Mouse (Mus musculus) B cell, adult (primary cell): ENCODE data around the gene Tpp1. TPM values are rescaled to one million over a fixed set of nuclear protein-coding genes. Genes with fewer than 3 reads are reported as not detected.

Experiments
- total RNA-seq: library from RNA; stranded (reverse); gene quantifications from 4 replicates; pipeline ENCODE4 v1.2.4, GENCODE M21; 2023; ENCODE audit not compliant: inconsistent age

Tpp1 gene
- 73.2 to 75.2 TPM (median 74.8 TPM) in 4 replicates for total RNA-seq

DNA sequence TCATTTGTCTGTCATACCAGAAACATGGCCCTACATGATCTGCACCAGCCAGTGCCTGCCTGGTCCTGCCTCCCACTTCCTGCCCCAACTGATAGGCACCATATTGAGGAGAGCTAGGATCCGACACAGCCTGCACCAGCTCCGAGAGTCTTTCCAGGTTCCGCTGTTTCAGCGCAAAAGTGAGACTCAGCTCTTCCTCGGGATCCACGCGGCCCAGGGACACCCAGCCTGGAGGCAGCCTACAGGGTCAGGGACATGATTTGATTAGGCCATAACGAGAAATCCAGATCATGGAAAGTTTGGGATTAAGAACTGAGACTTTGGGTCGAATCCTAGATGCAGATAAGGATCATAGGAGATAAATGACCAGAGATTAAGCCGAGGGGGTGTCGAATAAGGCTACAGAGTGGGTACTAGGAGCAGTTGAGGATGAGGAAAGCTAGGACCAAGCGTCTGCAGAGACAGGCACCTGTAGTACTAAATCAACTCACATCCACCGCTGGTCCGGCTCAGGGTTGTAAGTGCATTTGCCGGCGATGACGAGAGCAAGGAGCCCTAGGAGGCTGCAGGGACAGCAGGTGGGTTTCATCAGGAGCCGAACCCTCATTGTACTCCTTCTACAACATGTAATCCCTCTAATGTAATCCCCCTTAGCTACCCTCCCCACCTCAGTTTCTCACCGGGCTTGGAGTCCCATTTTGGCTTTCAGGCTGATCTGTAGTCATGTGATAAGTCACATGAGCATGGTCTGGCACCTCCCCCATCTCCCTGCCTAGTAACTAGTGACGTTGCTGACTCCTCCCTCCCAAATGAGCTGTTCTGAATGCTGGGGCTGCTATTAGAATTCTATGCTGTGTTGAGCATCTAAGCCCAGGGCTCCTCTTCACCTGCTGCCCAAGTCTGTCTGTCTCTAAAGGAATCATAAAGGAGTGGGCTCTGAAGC, at the start of gene Tpp1:
Gene Tpp1 (minus strand): TSS at position 745 of the 943 bp plus-strand sequence.

DNA sequence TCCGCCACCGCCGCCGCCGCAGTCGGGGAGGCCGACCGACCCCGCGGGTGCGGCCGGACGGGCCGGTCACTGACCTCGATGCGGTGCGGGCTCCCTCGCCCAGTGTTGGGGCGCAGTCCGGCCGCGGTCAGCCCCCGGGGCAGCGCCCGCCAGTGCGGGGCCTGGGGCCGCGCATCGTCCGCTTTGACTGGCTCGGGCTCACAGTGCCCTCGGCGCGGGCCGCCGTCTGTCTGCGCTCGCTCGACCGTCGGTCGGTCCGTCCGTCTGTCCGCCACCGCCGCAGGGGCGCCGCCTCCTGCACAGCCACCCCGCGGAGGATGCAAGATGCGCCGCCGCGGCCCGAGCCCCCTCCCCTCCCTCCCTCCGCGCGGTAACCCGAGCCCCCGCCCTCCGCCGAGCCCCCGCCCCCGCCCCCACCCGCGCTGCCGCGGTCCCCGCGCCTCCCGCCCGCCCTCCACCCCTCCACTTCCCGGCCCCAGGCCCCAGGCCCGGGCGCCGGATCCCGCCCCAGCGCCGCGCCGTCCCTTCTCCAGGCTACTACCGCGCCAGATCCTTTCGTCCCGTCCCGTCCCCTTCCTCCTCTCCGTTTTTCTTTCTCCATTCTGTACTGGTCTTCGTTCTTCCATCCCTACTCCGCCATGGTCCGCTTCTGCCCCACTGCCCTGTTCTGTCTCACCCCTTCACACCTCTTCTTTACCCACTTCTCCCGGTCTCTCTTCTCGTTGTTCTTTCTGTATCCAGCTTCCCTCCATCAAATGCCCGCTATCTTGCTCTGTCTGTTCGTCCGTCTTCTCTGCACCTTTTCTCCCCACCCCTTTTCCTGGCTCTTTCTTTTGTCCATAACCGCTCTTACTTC, 35.5 kb upstream of the Tpp1 start, which contains the start of gene Dchs1:
Gene Dchs1 (minus strand): TSS at position 370 of the 856 bp plus-strand sequence.

DNA sequence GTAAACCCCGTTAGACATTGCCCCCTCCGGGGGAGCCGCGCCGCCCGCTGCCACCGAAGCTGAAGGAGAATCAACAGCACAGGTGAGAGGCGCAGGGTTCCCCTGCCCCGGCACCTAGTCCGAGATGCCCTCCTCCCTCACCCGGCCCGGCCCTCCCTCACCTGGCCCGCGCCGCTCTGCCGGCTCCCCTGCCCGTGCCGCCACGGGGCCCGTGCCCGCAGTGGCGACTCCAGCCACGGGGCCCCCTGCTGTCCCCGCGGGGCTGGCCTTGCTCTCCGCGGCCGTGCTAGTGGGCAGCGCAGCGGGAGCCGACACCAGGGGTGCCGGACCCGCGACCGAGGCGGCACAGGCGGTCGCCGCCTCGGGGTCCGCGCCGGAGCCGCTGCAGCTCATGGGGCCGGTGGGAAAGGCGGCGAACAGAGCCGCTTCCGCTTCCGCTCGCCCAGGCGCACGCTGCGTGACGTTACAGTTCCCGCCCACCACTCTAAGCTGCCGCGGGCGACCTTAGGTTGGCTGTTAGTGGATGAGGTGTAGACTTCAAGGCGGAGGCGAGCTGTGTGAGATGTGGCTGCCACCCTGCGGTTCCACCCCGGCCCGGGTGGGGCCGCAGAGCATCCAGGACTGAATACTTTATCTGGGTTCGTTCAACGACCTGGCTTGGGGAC, 8.0 kb downstream of the Tpp1 start, which contains the start of gene Taf10:
Gene Taf10 (minus strand): TSS at position 436 of the 665 bp plus-strand sequence.

DNA sequence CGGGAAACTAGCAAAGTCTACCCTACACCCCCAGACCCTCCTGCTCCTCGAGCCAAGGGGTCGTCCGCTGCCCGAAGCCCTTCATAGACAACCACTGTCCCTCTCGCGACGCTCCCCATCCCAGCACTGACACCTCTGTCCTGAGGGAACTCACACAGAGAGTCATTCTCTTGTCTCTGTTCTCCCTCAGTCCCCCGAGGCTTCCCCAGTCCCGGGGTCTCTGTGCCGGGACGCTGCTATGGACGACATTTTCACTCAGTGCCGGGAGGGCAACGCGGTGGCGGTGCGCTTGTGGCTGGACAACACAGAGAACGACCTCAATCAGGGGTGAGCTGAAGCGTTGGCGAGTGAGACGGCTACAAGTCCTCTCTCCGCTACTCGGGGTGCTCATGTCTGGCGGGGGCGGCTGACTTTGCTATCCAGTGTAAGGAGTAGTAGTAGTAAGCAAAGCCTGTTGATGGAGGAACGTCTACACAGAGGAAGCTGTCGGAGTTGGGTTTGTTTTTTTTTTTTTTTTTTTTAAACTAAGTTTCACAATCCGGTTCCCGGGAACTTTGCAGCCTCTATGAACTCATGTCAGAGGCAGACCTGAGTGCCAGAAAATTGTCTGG, 15.0 kb downstream of the Tpp1 start, which contains the start of gene Rrp8:
Gene Rrp8 (minus strand): TSS at position 475 of the 611 bp plus-strand sequence.

DNA sequence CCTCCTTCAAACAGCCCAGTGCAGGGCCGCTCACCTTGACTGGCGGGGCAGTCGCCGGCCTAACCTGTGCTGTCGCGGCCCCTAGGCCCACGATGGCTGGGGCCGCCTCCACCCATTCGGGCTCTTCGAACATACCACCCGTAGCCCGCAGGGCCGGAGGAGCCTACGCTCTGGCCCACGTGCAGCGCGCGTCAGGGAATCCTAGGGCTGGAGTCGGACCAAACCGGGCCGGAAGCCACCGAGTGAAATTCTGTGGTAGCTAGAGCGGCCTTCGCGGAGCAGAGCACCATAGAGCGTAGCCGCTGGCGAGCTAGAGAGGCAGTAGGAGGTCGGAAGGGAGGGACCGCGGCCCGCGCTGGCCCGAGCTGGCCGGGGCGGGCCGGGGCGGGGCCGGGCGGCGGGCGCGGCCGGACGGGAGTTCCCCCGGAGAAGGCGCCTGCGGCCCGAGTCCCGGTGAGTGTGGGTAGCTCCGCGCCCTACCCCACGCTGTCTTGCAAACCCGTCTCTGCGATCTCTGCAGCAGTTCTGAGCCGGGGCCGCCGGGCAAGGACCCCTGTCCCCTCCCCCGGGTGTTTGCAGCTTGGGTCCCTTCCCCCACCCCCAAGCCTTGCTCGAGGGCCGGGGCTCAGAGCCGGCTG, 15.7 kb downstream of the Tpp1 start, which contains the start of gene Ilk:
Gene Ilk (plus strand): TSS at position 329 of the 638 bp plus-strand sequence.

Other genes starting within 250 kb of the Tpp1 start
- gene Smpd1, start 197.9 kb downstream of the Tpp1 start, total RNA-seq: 20.7 to 26.4 TPM (median 22.0 TPM) in 4 replicates
- gene Apbb1, start 170.6 kb downstream of the Tpp1 start, total RNA-seq: 2.5 to 4.7 TPM (median 2.9 TPM) in 4 replicates
- gene Hpx, start 152.1 kb downstream of the Tpp1 start, total RNA-seq: 0.45 TPM in 1 of 4 replicates, not detected in the others
- gene Trim3, start 118.7 kb downstream of the Tpp1 start, total RNA-seq: 27.5 to 34.8 TPM (median 29.2 TPM) in 4 replicates
- 51.6 to 73.3 TPM (median 63.1 TPM) in 4 replicates for gene Timm10b, start 112.2 kb downstream of the Tpp1 start, total RNA-seq
- 37.3 to 51.9 TPM (median 41.4 TPM) in 4 replicates for gene Arfip2, start 111.8 kb downstream of the Tpp1 start, total RNA-seq
- gene Gm45799, start 111.7 kb downstream of the Tpp1 start, total RNA-seq: 13.5 to 24.2 TPM (median 18.6 TPM) in 4 replicates
- gene Dnhd1, start 101.4 kb downstream of the Tpp1 start, total RNA-seq: 2.9 to 11.5 TPM (median 9.5 TPM) in 4 replicates
- 72.8 to 88.4 TPM (median 77.2 TPM) in 4 replicates for gene Ilk, start 15.6 kb downstream of the Tpp1 start, total RNA-seq
- 22.9 to 29.9 TPM (median 23.8 TPM) in 4 replicates for gene Rrp8, start 14.8 kb downstream of the Tpp1 start, total RNA-seq
- 181 to 207 TPM (median 199 TPM) in 4 replicates for gene Taf10, start 7.9 kb downstream of the Tpp1 start, total RNA-seq
- gene Dchs1, start 35.4 kb upstream of the Tpp1 start, total RNA-seq: 0.09 to 0.77 TPM in 2 of 4 replicates, not detected in the others
- gene Mrpl17, start 58.9 kb upstream of the Tpp1 start, total RNA-seq: 49.2 to 69.7 TPM (median 52.5 TPM) in 4 replicates
- 64.0 to 114 TPM (median 84.2 TPM) in 4 replicates for gene Gm4070, start 201.7 kb upstream of the Tpp1 start, total RNA-seq